Mouse (Mus musculus) inflammation-experienced regulatory T-cells, adult 6 months (primary cell): ENCODE results near the gene Gpr3. TPM values are rescaled to one million over a fixed set of nuclear protein-coding genes. Genes with fewer than 3 reads are reported as not detected.

Source experiments
- ATAC-seq: one replicate; pipeline ENCODE4 v1.8.0; 2017
- polyA plus RNA-seq, 3 experiments: library from polyadenylated mRNA; unstranded; fragments of 100-300 nt; shearing (Covaris generic); gene quantifications; one replicate each; pipeline ENCODE4 v1.2.1; 2017

Gpr3 gene
- polyA plus RNA-seq, result not detected

DNA sequence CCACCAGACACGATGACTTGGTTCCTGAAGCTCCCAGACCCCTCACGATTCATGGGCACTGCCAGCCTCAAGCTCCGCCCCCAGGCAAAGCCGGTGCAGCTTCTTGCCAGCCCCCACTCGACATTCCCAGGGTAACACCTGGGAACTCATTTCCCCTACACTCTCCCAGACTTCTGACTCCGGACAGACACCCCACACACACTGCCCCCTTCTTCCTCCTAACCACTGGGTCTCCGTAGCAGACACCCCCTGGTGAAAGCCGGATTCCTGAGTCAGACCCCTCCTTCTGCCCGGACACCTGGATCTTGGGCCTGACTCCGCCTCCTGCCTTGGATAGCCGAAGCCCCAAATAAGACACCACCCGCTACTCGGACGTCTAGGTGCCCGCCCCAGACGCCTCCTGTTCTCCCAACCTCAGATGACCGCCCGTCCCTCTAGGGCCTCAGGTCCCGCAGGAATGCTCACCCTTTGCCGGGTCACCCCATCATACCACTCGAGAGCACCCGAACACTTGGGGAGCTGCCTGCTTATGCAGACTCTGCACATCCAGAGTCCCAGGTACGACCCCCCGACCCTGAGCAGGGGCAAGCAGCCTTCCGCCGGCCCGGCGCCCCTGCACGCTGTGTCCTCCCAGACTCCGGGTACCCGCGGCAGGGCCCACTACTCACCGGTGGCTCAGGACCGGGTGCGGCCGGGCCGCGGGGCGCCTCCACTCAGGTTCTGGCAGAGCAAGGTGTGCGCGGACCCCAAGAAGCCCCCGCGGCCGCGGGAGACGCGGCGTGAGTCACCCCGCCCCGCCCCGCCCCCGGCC is at the start of gene Gpr3, which contains the start of gene Cd164l2:
TSS of gene Gpr3 (minus strand) at position 786 of the 811 bp plus-strand sequence.
TSS of gene Cd164l2 (plus strand) at position 381 of the 811 bp plus-strand sequence.
- no peak for ATAC-seq

DNA sequence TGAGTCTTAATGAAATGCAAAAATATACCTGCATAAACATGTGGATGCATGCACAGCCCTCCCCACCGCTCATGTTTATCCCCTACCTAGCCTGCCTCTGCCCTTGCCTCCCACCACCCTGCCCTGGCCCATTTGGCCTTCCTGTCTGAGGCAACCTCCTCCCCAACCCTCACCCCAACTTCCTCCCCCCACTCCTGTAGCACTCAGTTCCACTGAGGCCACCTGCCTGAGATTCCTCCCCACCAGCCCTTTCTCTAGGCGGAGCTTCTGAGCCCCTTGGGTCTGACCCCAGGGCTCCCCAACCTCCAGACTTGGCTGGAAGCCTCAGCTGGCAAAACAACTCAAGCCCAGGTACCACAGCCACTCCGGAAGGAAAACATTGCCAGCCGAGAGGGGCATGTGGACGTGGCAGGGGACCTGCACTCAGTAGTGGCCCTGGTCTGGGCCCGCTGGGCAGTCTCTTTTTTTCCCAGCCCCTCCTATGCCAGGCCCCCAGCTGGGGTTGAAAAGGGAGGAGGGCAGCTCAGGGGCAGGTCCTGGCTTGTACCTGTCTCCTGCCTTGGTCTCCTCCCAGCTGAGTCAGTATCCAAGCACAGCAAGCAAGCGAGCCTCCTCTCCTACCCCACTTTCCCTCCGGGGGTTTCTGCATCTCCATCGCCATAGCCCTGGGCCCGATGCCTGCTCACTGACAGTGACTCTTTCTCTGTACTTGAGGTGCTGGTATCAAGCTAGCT is 49.5 kb upstream of the Gpr3 start:
- ATAC-seq, result peak; percentile 65

DNA sequence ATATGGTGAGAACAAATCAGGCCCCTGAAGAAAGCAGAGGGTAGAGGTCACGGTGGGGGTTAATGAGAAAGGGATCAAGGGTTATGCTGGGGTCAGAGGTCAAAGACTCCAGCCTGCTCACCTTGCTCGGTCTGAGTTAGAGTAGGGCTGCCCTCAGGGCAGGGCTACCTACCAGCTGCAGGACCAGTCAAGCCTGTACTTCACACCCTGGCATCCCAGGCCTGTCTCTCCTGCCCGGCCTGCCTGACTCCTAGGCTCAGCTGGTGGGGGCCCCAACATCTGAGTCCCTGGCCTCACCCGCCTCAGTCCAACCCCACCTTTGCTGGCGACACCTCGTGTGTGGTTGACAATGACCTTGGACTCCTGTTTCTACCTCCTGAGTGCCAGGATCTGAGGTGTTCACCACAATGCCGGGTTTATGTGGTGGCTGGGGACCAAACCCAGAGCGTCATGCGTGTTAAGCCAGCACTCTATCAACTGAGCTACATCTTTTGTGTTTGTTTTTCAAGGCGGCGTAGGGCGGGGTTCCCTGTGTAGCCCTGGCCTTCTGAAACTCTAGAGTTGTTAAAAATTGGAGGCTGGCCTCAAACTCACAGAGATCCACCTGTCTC is 45.6 kb upstream of the Gpr3 start:
- ATAC-seq, result no peak

DNA sequence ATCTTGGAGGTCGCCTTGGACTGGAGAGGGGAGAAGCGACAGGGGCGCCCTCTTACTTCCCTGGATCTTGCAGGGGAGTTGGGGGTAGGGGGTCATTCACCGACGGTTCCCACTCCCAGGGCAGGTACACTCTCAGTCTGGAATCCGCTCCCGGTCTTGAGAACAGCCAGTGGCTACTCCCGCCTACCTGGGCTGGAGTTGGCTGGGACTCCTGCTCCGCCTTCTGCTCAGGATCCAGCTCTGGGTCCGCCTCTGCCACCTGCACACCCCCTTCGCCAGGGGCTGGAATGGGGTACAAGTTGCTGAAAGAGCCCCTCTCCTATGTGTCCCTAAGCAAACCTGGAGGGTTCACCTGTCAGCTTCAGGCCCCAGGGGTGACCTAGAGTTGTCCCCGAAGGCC is 44.9 kb upstream of the Gpr3 start:
- no peak for ATAC-seq

DNA sequence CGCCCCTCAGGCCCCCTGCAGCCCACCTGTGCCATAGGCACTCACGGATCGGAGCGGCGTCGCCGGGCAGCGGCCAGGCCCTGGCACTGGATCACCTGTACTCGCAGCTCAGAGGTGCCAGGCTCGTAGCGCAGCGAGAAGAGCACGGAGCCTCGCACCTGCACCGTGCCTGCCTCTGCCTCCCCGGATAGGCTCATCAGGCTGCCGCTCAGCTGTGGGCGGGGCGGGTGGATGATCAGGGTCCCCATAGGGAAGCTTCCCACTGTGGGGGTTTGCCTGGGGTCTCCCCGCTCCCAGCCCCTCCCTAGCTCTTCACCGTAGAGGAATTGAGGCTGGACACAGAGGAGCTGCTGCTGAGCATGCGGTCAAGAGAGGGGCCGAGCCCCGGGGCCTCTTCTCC is 44.5 kb upstream of the Gpr3 start:
- ATAC-seq, result no peak

GRCm38 (mm10) chr4:133255392-133255791 is 43.1 kb upstream of the Gpr3 start:
- no peak for ATAC-seq

- ATAC-seq, result no peak
These were observed 41.1 kb upstream of the Gpr3 start for GRCm38 (mm10) chr4:133253412-133253811.

- no peak for ATAC-seq
These were observed 39.8 kb upstream of the Gpr3 start for GRCm38 (mm10) chr4:133252089-133252488.

DNA sequence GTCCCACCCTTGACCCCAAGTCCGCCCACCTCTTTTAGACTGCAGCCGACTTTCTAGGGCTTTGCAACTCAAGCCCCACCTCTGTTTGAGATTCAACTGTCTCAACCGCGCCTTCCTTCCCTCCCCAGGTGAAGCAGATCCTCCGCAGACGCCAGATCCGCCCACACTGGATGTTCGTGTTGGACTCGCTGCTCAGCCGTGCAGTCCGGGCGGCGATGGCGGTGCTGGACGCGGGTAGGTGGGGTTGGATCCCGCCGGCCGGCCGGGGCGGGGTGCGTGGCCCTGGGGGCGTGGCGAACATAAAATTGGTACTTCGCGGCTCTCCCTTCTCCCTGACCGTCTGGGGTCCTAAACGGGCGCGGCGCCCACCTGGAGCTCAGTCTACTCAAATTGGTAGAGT is 38.9 kb upstream of the Gpr3 start:
- no peak for ATAC-seq

GRCm38 (mm10) chr4:133250609-133251008 is 38.3 kb upstream of the Gpr3 start:
- ATAC-seq, result peak; percentile 74

DNA sequence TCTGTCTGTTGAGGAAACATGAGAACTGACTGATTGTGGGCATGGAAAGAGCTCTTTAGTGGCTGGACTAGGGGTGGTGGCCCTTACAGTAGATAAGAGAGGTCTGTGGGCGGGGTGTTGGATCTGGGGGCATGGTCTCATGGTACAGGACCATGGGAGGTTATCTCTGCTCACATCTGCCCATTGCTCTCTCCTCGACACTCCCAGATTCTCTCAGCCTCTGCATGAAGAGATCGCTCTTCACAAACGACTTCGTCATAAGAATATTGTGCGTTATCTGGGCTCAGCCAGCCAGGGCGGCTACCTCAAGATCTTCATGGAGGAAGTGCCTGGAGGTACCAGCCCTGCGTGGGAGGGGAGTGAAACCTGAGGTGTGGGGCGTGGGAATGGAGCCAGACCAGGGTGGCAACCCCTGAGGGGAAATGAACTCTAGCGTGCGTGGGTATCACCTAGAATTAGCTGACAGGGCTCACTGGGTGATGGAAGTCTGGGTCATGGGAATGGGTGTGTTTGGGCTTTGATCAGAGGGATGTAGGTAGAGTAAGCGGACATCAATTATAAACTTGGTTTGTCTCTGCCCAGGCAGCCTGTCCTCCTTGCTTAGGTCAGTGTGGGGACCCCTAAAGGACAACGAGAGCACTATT is 35.6 kb upstream of the Gpr3 start:
- no peak for ATAC-seq

GRCm38 (mm10) chr4:133247072-133247471 is 34.7 kb upstream of the Gpr3 start:
- ATAC-seq, result no peak

DNA sequence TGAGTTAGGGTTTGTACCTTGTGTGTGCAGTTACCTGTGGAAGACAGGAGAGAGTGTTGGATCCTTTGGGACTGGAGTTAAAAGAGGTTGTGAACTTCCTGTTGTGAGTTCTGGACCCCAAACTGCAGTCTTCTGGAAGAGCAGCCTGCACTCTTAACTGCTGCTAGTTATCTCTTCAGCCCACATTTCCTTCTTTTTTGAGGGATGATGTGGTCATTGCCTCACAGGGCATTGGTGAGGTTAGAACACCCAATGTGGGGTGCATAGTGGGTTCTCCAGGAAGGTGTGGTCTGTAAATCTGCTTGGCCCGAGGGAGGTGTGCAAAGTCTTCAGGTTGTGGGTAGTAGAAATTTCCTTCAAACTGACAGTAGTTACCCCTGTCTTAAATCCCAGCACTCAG is 32.0 kb upstream of the Gpr3 start:
- no peak for ATAC-seq

GRCm38 (mm10) chr4:133243538-133243937 is 31.2 kb upstream of the Gpr3 start:
- ATAC-seq, result no peak

- ATAC-seq, result no peak
These were observed 30.4 kb upstream of the Gpr3 start for GRCm38 (mm10) chr4:133242710-133243109.

GRCm38 (mm10) chr4:133241910-133242309 is 29.6 kb upstream of the Gpr3 start:
- ATAC-seq, result no peak

- peak; percentile 92 for ATAC-seq
These were observed 28.9 kb upstream of the Gpr3 start for GRCm38 (mm10) chr4:133240934-133241908.

DNA sequence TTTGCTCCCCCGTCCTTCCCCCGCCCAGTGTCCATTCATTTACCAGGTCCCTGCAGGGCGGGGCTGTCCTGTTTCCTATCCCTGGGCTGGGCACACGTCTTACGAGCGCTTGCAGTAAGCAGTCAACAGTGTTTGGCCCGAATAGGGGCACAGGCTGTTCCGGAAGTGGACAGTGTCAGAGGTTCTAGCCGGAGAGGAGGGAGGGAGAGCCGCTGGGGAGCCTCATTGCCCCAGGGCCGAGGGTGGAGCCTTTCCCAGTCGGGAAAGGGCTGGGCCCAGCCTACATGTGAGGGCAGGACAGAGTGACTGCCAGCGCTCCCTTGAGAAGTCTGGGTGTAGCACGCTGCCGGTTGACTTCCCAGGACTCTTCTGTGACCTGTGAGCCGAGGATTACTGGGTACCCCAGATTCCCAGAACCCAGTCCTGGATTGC is 28.2 kb upstream of the Gpr3 start, which contains the start of gene Map3k6:
TSS of gene Map3k6 (plus strand) at position 329 of the 432 bp plus-strand sequence.
- ATAC-seq, result no peak

DNA sequence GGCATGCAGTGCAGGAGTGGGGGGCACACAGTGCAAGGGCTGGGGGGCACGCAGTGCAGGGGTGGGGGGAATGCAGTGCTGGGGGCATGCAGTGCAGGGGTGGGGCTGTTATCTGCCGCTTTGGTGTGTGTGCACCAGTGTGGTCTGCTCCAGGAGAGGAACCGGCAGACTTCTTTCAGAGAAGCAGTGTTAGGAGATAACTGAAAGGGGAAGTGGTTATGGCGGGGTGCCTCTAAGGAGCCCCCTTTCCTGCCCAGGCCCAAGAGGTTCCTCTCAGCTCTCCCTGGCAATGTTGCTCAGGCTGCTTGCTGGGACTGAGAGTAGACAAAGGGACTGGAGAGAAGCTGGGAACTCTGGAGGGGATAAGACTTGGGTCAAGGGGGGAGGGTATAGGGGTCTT is 25.6 kb upstream of the Gpr3 start:
- ATAC-seq, result no peak

- ATAC-seq, result no peak
These were observed 23.1 kb upstream of the Gpr3 start for GRCm38 (mm10) chr4:133235415-133235814.

DNA sequence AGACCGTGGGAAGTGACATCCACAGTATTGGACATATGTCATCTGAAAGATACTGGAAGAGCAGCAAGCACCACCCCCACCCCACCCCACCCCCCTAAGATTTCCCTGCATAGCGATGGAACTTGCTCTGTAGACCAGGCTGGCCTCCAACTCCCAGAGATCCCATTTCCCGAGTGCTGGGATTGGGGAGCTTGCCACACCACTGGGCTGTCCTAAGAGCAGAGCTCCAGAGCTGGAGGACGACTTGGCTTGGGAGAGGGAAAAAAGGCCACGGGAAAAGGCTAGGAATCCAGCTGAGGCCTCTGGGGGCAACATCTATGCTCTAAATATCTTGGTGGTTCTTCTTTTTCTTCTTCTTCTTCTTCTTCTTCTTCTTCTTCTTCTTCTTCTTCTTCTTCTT is 22.4 kb upstream of the Gpr3 start:
- no peak for ATAC-seq
